Mouse (Mus musculus): ENCODE data around the gene Vkorc1l1.

The Vkorc1l1 gene

GRCm38 (mm10) chr5:129942073-129942939 is 536 bp downstream of the Vkorc1l1 start:
- peak; percentile 96 for DNase-seq

- DNase-seq, result no peak
These were observed 1.6 kb downstream of the Vkorc1l1 start for GRCm38 (mm10) chr5:129943402-129943801.

DNA sequence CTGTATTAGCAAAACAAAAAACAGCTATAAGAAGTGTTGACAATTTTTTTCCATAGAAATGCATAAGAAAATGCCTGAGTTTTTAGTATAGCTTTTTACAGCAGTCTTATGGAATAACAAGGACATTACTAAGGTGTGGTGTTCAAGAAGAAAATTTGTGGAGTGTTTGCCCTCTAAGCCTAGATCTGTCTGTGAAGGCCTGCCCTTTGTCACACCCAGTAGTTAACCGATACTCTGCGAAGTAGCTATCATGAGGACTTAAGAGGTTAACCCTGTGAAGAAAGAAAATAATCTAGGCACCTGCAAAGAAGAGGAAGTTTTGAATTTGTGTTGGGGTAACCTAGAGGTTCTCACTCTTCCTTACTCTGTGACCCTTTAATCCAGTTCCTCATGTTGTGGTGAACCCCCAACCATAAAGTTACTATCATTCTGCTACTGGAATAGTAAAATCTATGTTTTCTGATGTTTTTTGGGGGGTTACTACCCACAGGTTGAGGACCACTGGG is 5.8 kb downstream of the Vkorc1l1 start:
- peak; percentile 35 for DNase-seq

- DNase-seq, result no peak
These were observed 10.4 kb downstream of the Vkorc1l1 start for GRCm38 (mm10) chr5:129952143-129952542.

- DNase-seq, result peak; percentile 86
These were observed 12.9 kb downstream of the Vkorc1l1 start for GRCm38 (mm10) chr5:129954473-129955254.

GRCm38 (mm10) chr5:129955792-129956191 is 14.0 kb downstream of the Vkorc1l1 start:
- peak; percentile 76 for DNase-seq

- no peak for DNase-seq
These were observed 21.5 kb downstream of the Vkorc1l1 start for GRCm38 (mm10) chr5:129963224-129963623.

DNA sequence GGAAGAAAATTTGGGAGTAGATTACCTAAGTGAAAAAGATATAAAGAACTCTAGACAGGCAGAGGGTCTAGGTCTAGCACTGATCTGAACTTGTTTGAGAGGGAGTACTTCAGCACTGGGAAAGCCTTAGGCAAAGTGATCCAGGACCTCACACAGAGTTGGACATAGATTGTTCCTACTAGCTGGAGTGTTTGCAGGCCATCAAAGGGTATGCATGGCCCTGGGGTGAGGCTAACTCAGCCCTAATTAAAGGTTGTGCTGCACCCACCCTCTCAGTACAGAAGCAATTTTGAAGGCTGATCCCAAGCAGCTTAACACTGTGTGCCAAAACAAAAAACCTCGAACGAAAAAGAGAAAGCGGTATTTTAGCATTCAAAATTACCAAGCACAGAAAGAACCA is 24.7 kb downstream of the Vkorc1l1 start:
- DNase-seq, result peak; percentile 61

DNA sequence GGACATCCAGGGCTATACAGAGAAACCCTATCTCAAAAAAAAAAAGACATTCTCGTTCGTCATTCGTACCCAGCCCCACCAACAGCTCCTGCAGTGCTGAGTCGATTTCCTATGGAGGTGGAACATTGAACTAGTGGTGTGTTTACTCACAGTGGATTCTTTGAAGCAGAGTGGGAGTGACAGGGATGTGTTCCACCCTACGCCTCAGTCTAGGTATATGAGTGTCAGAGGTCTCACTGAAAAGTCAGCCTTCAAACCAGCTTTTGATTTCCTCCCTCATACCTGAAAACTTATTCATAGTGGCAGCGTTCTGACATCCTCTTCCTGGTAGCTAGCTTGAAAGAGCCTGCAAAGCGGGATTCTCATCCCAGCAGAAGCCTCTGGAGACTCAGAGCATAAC is 26.6 kb downstream of the Vkorc1l1 start:
- peak; percentile 62 for DNase-seq

DNA sequence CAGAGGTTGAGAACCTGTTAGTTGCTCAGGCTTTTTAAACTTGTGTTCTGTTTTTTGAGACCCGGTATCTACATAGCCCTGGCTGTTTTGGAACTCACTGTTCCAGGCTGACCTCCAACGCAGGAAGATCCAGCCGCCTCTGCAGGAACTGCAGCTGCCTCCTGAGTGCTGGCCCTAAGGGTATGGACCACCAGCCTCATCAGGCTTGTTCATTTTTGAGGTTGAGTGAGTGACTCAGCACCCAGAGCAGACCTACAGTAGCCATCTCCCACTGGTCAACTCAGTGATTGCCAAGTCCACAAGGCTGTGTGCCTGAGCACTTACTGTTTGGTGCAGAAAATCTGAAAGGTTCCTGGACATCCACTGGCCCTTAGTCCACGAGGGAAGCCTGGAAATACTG is 29.7 kb downstream of the Vkorc1l1 start:
- peak; percentile 96 for DNase-seq

DNA sequence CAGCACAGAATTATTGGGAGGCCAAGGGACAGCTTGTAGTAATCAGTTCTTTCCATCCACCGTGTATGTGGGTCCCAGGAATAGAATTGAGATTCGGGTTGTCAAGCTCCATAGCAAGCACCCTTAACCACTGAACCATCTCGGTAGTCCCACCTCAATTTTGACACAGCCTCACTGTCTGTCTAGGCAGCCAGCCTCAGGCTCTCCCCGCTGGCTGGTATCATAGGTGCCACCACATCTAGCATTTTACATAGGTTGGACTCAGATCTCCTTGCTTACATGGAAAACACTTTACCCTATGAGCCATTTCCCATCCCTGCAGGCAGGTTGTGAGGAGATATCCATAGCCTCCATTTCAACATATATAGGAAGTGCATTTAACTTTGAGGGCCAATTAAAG is 32.6 kb downstream of the Vkorc1l1 start:
- DNase-seq, result peak; percentile 63

GRCm38 (mm10) chr5:129974866-129975311 is 33.1 kb downstream of the Vkorc1l1 start:
- peak; percentile 24 for DNase-seq

- no peak for DNase-seq
These were observed 36.0 kb downstream of the Vkorc1l1 start for GRCm38 (mm10) chr5:129977768-129978167.

- DNase-seq, result no peak
These were observed 36.8 kb downstream of the Vkorc1l1 start for GRCm38 (mm10) chr5:129978608-129979007.

DNA sequence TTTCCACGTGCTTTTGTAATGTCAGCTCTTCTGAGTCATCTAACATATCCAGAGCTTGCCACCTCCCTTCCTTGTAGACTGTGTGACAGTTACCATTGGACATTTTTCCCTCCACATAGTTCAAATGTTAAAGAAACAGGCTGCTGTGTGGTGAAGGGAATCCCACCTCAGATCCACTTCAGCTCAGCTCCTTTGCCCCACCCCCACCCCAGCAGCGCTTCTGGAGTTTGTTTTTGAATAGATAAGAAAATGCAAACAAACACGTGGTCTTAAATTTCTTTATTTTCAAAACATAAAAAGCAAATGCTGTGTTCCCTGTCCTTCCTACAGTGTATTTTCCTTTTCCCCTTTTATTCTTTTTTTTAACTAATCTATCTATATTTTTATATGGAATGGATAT is 38.4 kb downstream of the Vkorc1l1 start:
- DNase-seq, result no peak

- no peak for DNase-seq
These were observed 47.6 kb downstream of the Vkorc1l1 start for GRCm38 (mm10) chr5:129989376-129989775.

DNA sequence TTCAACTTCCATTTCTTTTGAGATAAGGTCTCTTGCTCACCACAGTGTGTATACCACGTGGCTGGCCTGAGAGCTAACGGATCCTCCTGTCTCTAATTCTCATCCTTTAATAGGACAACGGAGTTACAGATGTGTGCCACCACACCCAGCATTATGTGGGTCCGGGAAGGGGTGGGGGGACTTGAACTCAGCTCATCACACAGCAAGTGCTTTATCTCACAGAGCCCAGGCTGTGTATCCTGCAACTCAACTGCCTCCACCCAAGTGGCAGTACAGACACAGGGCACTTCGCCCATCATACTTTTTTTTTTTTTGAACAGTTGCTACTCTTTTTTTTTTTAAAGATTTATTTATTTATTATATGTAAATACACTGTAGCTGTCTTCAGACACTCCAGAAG is 50.1 kb downstream of the Vkorc1l1 start:
- DNase-seq, result no peak

DNA sequence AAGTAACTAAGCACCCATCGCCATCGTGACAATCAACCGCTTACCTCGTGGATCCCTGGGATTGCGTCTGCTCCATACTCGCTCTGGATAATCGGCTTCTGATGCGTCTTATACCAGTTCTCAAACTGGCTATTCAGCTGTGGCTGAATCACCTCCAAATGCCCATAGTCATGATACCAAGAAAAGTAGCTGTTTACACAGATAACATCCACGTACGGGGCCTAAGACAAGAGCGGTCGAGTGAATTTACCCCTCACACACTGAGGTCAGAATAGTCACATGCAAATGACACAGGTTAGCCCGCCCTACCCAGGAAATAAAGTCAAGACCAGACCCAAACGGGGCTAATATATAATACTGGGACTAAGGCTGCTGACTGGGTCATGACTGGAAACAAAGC is 51.6 kb downstream of the Vkorc1l1 start:
- no peak for DNase-seq

DNA sequence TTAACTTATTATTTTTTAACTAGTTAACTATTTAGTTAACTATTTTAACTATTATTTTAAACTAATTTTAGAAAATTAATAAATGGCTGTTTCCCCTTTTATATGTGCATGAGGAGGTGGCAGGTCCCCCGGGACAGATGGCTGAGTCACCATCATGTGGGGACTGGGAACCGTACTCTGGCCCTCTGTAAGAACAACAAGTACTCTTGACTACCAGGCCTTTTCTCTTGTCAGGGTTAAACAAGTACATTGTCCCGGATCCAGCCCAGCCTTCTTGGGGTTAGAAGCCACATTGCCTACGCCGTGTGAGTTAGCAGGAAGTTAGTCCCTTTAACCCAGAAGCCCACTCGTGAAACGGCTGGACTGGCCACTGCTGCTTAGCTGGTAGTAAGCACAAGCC is 53.2 kb downstream of the Vkorc1l1 start:
- DNase-seq, result peak; percentile 93

DNA sequence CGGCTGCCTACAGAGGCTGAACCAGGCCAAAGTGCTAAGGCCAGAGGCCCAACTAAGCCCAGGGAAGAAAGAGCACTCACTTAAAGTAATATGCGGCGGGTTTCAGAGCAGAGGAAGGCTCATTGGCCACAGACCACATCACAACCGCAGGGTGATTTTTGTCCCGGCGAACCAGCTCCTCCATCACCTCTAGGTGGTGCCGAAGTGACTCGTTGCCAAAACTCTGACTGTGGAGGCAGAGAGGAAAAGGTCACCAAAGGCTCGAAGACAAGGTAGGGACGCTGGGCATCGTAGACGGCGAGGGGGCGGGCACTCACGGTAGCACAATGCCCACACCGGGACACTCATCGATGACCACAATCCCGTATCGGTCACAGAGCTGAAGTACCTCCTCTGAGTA is 55.9 kb downstream of the Vkorc1l1 start:
- no peak for DNase-seq

- DNase-seq, result peak; percentile 94
These were observed 57.3 kb downstream of the Vkorc1l1 start for GRCm38 (mm10) chr5:129999097-129999496.

DNA sequence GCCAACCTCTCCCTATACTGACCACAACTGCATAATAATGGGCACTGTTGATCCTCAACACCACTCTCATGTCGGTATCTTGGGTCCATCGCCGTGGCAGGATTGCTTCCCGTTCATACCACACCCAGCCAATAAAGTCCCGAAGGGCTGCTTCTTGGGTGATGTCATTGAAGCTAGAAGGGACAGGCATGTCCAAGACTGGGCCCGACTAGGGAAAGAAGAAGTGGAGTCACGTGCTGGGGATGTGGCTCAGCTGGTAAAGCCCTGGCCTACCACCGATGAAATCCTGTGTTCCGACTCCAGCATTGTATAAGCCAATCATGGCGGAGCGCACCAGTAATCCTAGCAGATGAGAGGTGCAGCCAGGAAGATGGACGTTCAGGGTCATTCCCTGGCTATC is 59.0 kb downstream of the Vkorc1l1 start:
- DNase-seq, result peak; percentile 98

- peak; percentile 93 for DNase-seq
These were observed 59.7 kb downstream of the Vkorc1l1 start for GRCm38 (mm10) chr5:130001356-130001987.
